Mouse (Mus musculus) adrenal gland, adult 2 months (tissue): ENCODE measurements around the gene Lhfpl2. TPM values are rescaled to one million over a fixed set of nuclear protein-coding genes. Genes with fewer than 3 reads are reported as not detected.

ENCODE experiments used
- DNase-seq: peaks from one replicate; pipeline ENCODE4 v3.0.0; 2021
- polyA plus RNA-seq: library from polyadenylated mRNA; depleted of rRNA; stranded (reverse); fragments of >200 nt; gene quantifications from 2 replicates; pipeline ENCODE4 v1.2.3, GENCODE M21; 2012
- total RNA-seq, 2 experiments: library from RNA; stranded (reverse); gene quantifications; 2 replicates each; pipeline ENCODE4 v1.2.3; 2021

The Lhfpl2 gene
- total and polyA plus RNA-seq, 3 experiments, result 26.7 to 32.2 (median 27.9) TPM

GRCm38 (mm10) chr13:94174577-94175279, 117.1 kb downstream of the Lhfpl2 start:
- DNase-seq, result no peak

GRCm38 (mm10) chr13:94175379-94176050, 117.9 kb downstream of the Lhfpl2 start:
- DNase-seq, result no peak

- DNase-seq, result peak; percentile 58
Measured at GRCm38 (mm10) chr13:94177148-94177547, 119.6 kb downstream of the Lhfpl2 start.

GRCm38 (mm10) chr13:94178401-94179040, 120.9 kb downstream of the Lhfpl2 start:
- peak; percentile 80 for DNase-seq

GRCm38 (mm10) chr13:94180477-94181420, 123.2 kb downstream of the Lhfpl2 start:
- DNase-seq, result no peak

- no peak for DNase-seq
Measured at GRCm38 (mm10) chr13:94182026-94182425, 124.4 kb downstream of the Lhfpl2 start.

- DNase-seq, result peak; percentile 42
Measured at GRCm38 (mm10) chr13:94183372-94184021, 125.9 kb downstream of the Lhfpl2 start.

GRCm38 (mm10) chr13:94184726-94185456, 127.3 kb downstream of the Lhfpl2 start:
- DNase-seq, result no peak

- DNase-seq, result no peak
Measured at GRCm38 (mm10) chr13:94185631-94186030, 128.0 kb downstream of the Lhfpl2 start.

GRCm38 (mm10) chr13:94188200-94189086, 130.8 kb downstream of the Lhfpl2 start:
- DNase-seq, result no peak

- no peak for DNase-seq
Measured at GRCm38 (mm10) chr13:94190386-94190785, 132.8 kb downstream of the Lhfpl2 start.

- no peak for DNase-seq
Measured at GRCm38 (mm10) chr13:94193227-94193626, 135.6 kb downstream of the Lhfpl2 start.

- DNase-seq, result no peak
Measured at GRCm38 (mm10) chr13:94198616-94199015, 141.0 kb downstream of the Lhfpl2 start.

GRCm38 (mm10) chr13:94199829-94200228, 142.2 kb downstream of the Lhfpl2 start:
- DNase-seq, result no peak

GRCm38 (mm10) chr13:94205234-94205633, 147.6 kb downstream of the Lhfpl2 start:
- peak; percentile 47 for DNase-seq

GRCm38 (mm10) chr13:94207973-94208372, 150.4 kb downstream of the Lhfpl2 start:
- no peak for DNase-seq

- no peak for DNase-seq
Measured at GRCm38 (mm10) chr13:94208892-94209291, 151.3 kb downstream of the Lhfpl2 start.

GRCm38 (mm10) chr13:94211236-94212119, 153.9 kb downstream of the Lhfpl2 start:
- DNase-seq, result no peak

- DNase-seq, result no peak
Measured at GRCm38 (mm10) chr13:94212179-94212578, 154.6 kb downstream of the Lhfpl2 start.
